Mouse (Mus musculus): ENCODE results near the gene Zfp978. TPM values are rescaled to one million over a fixed set of nuclear protein-coding genes. Genes with fewer than 3 reads are reported as not detected.
"Not testable (repeated sequence)": the region's sequence is repeated elsewhere in the genome, so short reads cannot be mapped to it uniquely, and the experiment has no call there.

Zfp978 gene
- polyA plus RNA-seq, 1 experiment from 2014 or later = not detected

DNA sequence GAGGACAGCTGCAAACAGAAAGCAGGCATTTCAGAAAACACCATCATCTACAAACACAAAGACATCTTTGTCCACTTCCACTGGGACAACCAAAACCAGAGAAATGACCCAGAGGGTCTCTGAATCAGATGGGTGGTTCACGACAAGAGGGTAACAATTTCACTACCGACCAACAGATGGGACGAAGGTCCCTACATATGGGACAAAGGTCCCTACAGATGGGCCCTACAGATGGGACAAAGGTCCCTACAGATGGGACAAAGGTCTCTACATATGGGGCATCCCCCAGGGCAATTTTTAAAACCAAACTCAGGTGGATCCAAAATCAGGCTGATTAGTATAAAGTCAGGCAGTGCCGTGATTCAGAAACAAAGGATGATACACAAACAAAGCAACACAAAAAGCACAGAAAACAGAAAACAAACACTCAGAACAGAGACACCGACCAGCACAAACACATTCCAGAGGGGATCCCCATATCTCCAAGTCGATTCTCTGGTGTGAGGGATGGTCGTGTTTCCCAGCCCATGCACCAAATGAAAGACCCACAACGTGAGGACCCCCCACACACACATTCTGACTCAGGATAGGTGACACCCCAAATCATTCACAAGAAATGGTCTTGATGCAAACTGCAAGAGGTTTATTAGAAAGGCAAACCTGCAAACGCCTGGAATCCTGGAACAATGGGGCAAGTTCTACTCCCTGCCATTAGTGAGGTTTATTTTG is 11.3 kb upstream of the Zfp978 start:
- ATAC-seq (ENCODE audit: low FRiP score); H3K4me2 ChIP-seq (replicated peaks); H3K27me3 ChIP-seq (ENCODE audit: control insufficient read depth, insufficient read depth, low read length); H3K9ac ChIP-seq; H3K4me3 ChIP-seq (replicated peaks; ENCODE audit: low read length); H3K36me3 ChIP-seq (replicated peaks; ENCODE audit: control insufficient read depth, insufficient read depth); DNase-seq (ENCODE audit: low spot score); H3K27ac ChIP-seq; H3K4me1 ChIP-seq (replicated peaks; ENCODE audit: control insufficient read depth, insufficient read depth, low read length): not testable (repeated sequence)
- 83% methylated on average over 9 of the region's 9 CpGs for WGBS
- peaks cover 58% of the 10 kb centered on the region for H3K9me3 ChIP-seq (ENCODE audit: control insufficient read depth, low read length)

DNA sequence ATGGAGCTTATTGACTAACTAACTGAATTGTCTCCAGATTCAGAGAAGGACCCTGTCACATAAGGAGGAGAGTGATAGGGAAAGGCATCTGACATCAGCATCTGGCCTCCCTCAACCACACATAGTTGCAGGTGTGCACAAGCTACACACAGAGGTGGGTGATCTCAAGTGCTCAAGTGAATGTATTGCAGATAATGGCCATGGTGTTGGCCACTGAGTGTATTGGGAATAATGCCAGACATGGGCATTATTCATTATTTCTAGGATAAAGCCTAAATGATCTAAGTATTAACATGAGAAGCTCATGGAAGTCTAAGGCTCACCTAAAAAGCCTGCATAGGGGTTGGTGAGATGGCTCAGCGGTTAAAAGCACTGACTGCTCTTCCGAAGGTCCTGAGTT is 10.6 kb upstream of the Zfp978 start:
- 91% methylated on average over 2 of the region's 2 CpGs for WGBS
- not testable (repeated sequence) for H3K36me3 ChIP-seq (replicated peaks; ENCODE audit: control insufficient read depth, insufficient read depth); H3K27me3 ChIP-seq (ENCODE audit: control insufficient read depth, insufficient read depth, low read length); DNase-seq (ENCODE audit: low spot score); H3K9ac ChIP-seq; H3K4me2 ChIP-seq (replicated peaks); H3K27ac ChIP-seq; ATAC-seq (ENCODE audit: low FRiP score); H3K4me1 ChIP-seq (replicated peaks; ENCODE audit: control insufficient read depth, insufficient read depth, low read length); H3K4me3 ChIP-seq (replicated peaks; ENCODE audit: low read length)
- peaks cover 52% of the 10 kb centered on the region for H3K9me3 ChIP-seq (ENCODE audit: control insufficient read depth, low read length)

GRCm38 (mm10) chr4:147351376-147351980 is 9.6 kb upstream of the Zfp978 start:
- not testable (repeated sequence) for ATAC-seq (ENCODE audit: low FRiP score); H3K4me2 ChIP-seq (replicated peaks); H3K27ac ChIP-seq; H3K9ac ChIP-seq; H3K4me1 ChIP-seq (replicated peaks; ENCODE audit: control insufficient read depth, insufficient read depth, low read length); H3K27me3 ChIP-seq (ENCODE audit: control insufficient read depth, insufficient read depth, low read length); DNase-seq (ENCODE audit: low spot score); H3K4me3 ChIP-seq (replicated peaks; ENCODE audit: low read length); H3K36me3 ChIP-seq (replicated peaks; ENCODE audit: control insufficient read depth, insufficient read depth)
- WGBS = 85% methylated on average over 9 of the region's 13 CpGs
- H3K9me3 ChIP-seq (ENCODE audit: control insufficient read depth, low read length) = peaks cover 47% of the 10 kb centered on the region

DNA sequence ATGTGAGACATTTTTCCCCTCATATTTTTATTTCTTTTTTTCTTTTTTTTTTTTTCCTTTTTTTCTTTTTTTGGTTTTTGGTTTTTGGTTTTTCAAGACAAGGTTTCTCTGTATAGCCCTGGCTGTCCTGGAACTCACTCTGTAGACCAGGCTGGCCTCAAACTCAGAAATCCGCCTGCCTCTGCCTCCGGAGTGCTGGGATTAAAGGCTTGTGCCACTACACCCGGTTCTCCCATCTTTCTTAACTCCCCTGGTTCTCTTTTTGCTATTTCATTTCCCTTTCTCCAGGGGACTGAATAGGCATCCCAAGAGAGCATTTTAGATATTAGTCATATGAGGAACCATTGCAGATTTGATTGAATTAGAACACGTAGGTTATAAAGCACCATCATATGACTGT is 7.5 kb upstream of the Zfp978 start:
- not testable (repeated sequence) for H3K4me3 ChIP-seq (replicated peaks; ENCODE audit: low read length); H3K36me3 ChIP-seq (replicated peaks; ENCODE audit: control insufficient read depth, insufficient read depth); H3K4me1 ChIP-seq (replicated peaks; ENCODE audit: control insufficient read depth, insufficient read depth, low read length); DNase-seq (ENCODE audit: low spot score); H3K27ac ChIP-seq; ATAC-seq (ENCODE audit: low FRiP score); H3K27me3 ChIP-seq (ENCODE audit: control insufficient read depth, insufficient read depth, low read length); H3K4me2 ChIP-seq (replicated peaks); H3K9ac ChIP-seq
- peaks cover 33% of the 10 kb centered on the region for H3K9me3 ChIP-seq (ENCODE audit: control insufficient read depth, low read length)
- 88% methylated on average over 4 of the region's 4 CpGs for WGBS

DNA sequence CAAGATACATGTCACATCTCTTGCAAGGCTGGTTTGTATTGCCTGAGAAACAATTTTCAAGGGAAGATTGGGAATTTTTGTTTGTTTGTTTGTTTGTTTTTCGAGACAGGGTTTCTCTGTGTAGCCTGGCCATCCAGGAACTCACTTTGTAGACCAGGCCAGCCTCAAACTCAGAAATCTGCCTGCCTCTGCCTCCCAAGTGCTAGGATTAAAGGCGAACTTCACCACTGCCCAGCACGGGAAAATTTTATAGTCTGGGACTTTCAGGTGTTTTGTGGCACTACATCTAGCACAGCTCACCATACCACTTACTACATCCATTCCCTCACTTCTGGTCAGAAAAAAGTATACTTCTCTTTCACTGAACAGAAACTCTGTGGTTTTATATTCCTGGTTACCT is 5.1 kb upstream of the Zfp978 start:
- H3K4me2 ChIP-seq (replicated peaks); ATAC-seq (ENCODE audit: low FRiP score); DNase-seq (ENCODE audit: low spot score); H3K4me3 ChIP-seq (replicated peaks; ENCODE audit: low read length); H3K4me1 ChIP-seq (replicated peaks; ENCODE audit: control insufficient read depth, insufficient read depth, low read length); H3K9ac ChIP-seq; H3K36me3 ChIP-seq (replicated peaks; ENCODE audit: control insufficient read depth, insufficient read depth); H3K9me3 ChIP-seq (ENCODE audit: control insufficient read depth, low read length); H3K27ac ChIP-seq; H3K27me3 ChIP-seq (ENCODE audit: control insufficient read depth, insufficient read depth, low read length): not testable (repeated sequence)
- no CpG with 5 or more reads among the region's 3 CpGs for WGBS

GRCm38 (mm10) chr4:147357195-147357594 is 3.9 kb upstream of the Zfp978 start:
- not testable (repeated sequence) for H3K4me2 ChIP-seq (replicated peaks)
- no CpG with 5 or more reads among the region's 2 CpGs for WGBS

GRCm38 (mm10) chr4:147361872-147362271 is 769 bp downstream of the Zfp978 start:
- WGBS = no CpG with 5 or more reads among the region's 1 CpGs
- DNase-seq (ENCODE audit: low spot score); ATAC-seq (ENCODE audit: low FRiP score): not testable (repeated sequence)

More at GRCm38 (mm10) chr4:147357195-147357594, 3.9 kb upstream of the Zfp978 start:
- not testable (repeated sequence) for H3K9me3 ChIP-seq (ENCODE audit: control insufficient read depth, low read length); ATAC-seq (ENCODE audit: low FRiP score); H3K9ac ChIP-seq; H3K4me1 ChIP-seq (replicated peaks; ENCODE audit: control insufficient read depth, insufficient read depth, low read length); H3K27ac ChIP-seq; H3K27me3 ChIP-seq (ENCODE audit: control insufficient read depth, insufficient read depth, low read length); H3K4me3 ChIP-seq (replicated peaks; ENCODE audit: low read length); H3K36me3 ChIP-seq (replicated peaks; ENCODE audit: control insufficient read depth, insufficient read depth); DNase-seq (ENCODE audit: low spot score)

DNA sequence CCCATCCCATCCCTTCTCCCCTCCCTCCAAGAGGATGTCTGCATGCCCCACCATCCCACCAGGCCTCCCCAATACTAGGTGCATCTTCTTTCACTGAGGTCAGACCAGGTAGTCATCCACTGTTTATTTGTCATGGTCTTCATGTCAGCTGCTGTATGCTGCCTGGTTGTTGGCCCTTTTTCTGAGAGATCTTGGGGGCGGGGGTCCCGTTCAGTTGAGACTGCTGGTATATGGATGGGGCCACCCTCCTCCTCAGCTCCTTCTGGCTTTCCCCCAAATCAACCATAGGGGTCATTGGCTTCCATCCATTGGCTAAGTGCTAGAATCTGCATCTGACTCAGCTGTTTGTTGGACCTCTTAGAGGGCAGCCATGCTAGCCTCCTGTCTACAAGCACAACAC is 8.5 kb downstream of the Zfp978 start:
- H3K4me2 ChIP-seq (replicated peaks); H3K27ac ChIP-seq; H3K27me3 ChIP-seq (ENCODE audit: control insufficient read depth, insufficient read depth, low read length); H3K4me3 ChIP-seq (replicated peaks; ENCODE audit: low read length); H3K9ac ChIP-seq; DNase-seq (ENCODE audit: low spot score); H3K36me3 ChIP-seq (replicated peaks; ENCODE audit: control insufficient read depth, insufficient read depth); H3K4me1 ChIP-seq (replicated peaks; ENCODE audit: control insufficient read depth, insufficient read depth, low read length); H3K9me3 ChIP-seq (ENCODE audit: control insufficient read depth, low read length): not testable (repeated sequence)
- WGBS = no CpG with 5 or more reads among the region's 2 CpGs
- peak; percentile 78 for ATAC-seq (ENCODE audit: low FRiP score)

More at GRCm38 (mm10) chr4:147361872-147362271, 769 bp downstream of the Zfp978 start:
- not testable (repeated sequence) for H3K4me1 ChIP-seq (replicated peaks; ENCODE audit: control insufficient read depth, insufficient read depth, low read length); H3K4me3 ChIP-seq (replicated peaks; ENCODE audit: low read length); H3K27me3 ChIP-seq (ENCODE audit: control insufficient read depth, insufficient read depth, low read length); H3K9ac ChIP-seq; H3K27ac ChIP-seq; H3K9me3 ChIP-seq (ENCODE audit: control insufficient read depth, low read length); H3K36me3 ChIP-seq (replicated peaks; ENCODE audit: control insufficient read depth, insufficient read depth); H3K4me2 ChIP-seq (replicated peaks)

DNA sequence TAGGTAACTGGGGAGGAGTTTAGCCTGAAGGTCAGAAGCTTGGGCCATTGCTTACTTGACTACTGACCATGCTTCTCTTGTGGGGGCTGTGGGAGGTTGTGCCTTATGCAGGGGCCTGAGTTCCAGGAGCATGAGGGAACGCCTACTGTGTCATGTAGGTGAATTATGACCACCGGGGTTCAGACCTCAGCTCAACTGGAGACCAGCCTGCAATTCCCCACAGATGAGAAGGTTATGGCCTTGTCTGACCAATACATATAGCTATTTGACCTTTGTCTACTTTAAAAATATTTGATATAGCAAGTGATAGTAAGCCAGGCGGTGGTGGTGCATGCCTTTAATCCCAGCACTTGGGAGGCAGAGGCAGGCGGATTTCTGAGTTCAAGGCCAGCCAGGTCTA is 22.1 kb downstream of the Zfp978 start:
- not testable (repeated sequence) for ATAC-seq (ENCODE audit: low FRiP score); H3K27me3 ChIP-seq (ENCODE audit: control insufficient read depth, insufficient read depth, low read length); H3K4me1 ChIP-seq (replicated peaks; ENCODE audit: control insufficient read depth, insufficient read depth, low read length); H3K36me3 ChIP-seq (replicated peaks; ENCODE audit: control insufficient read depth, insufficient read depth); H3K4me3 ChIP-seq (replicated peaks; ENCODE audit: low read length); H3K9me3 ChIP-seq (ENCODE audit: control insufficient read depth, low read length); H3K27ac ChIP-seq; H3K4me2 ChIP-seq (replicated peaks); DNase-seq (ENCODE audit: low spot score); H3K9ac ChIP-seq
- 78% methylated on average over 2 of the region's 4 CpGs for WGBS

Measured in hindbrain, embryonic 14.5 days (tissue).